Comparison of ENCODE assay signal across 17 mouse cellular contexts in the genomic region with DNA sequence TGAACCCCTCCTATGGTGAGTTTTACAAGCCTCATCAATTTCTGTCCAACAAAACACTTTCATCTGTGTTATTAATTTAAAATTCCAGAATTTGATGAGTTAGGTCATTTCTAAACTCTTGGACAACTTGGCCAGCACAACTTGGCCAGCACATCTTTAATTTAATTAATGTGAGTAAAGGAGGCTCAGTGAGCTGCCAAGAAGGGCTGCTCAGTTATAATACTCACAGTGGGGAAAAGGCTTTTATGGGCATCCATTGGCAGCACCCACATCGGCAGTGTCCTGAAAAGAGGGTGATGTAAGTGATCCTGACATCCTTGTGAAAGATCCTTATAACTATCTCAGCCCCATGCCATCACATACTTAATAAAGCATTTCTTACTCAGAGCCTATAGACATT.
"Had no signal": no experiment of that assay in that cellular context is flagged by ENCODE, and none has a peak within 500 bp of the region (broad histone marks: within the 10 kb centered on the region; RNA-seq: fewer than 3 reads in every experiment).

No protein-coding gene starts in this region.

- H3K4me2 ChIP-seq: liver, embryonic 13.5 days; liver, embryonic 15.5 days; lung, embryonic 14.5 days; midbrain, embryonic 11.5 days; midbrain, embryonic 13.5 days; neural tube, embryonic 12.5 days; stomach, embryonic 15.5 days had no signal

- H3K27ac ChIP-seq: liver, embryonic 13.5 days; liver, embryonic 15.5 days; macrophage; midbrain, embryonic 13.5 days; neural tube, embryonic 12.5 days; stomach, embryonic 15.5 days; stomach, postnatal 0 days had no signal

- H3K4me1 ChIP-seq: liver, embryonic 13.5 days; liver, embryonic 15.5 days; megakaryocyte, embryonic 14.5 days; midbrain, embryonic 13.5 days; neural tube, embryonic 12.5 days; stomach, embryonic 15.5 days had no signal

- H3K9me3 ChIP-seq: liver, embryonic 13.5 days; liver, embryonic 15.5 days; midbrain, embryonic 13.5 days; neural tube, embryonic 12.5 days; stomach, embryonic 15.5 days had no signal

- H3K4me3 ChIP-seq: liver, embryonic 13.5 days; liver, embryonic 15.5 days; megakaryocyte, embryonic 14.5 days; midbrain, embryonic 13.5 days; neural tube, embryonic 12.5 days; stomach, embryonic 15.5 days had no signal

- H3K9ac ChIP-seq: liver, embryonic 13.5 days; liver, embryonic 15.5 days; liver, postnatal 0 days; lung, embryonic 14.5 days; midbrain, embryonic 13.5 days; neural tube, embryonic 12.5 days; stomach, embryonic 15.5 days had no signal

- ATAC-seq: liver, postnatal 0 days; midbrain, embryonic 13.5 days; midbrain, embryonic 16.5 days had no signal

- H3K36me3 ChIP-seq: liver, embryonic 13.5 days; liver, embryonic 15.5 days; midbrain, embryonic 13.5 days; neural tube, embryonic 12.5 days; stomach, embryonic 15.5 days had no signal

- DNase-seq: liver, embryonic 13.5 days; liver, postnatal 0 days; lung, embryonic 14.5 days; lung, postnatal 36 days; right cerebral cortex, postnatal 14 days; thymus, adult 2 months; thymus, postnatal 25 days; thymus, postnatal 4 days had no signal

- H3K27me3 ChIP-seq: liver, embryonic 13.5 days; liver, embryonic 15.5 days; megakaryocyte, embryonic 14.5 days; midbrain, embryonic 13.5 days; neural tube, embryonic 12.5 days; stomach, embryonic 15.5 days had no signal
